Mouse (Mus musculus): ENCODE measurements around the gene Tmod3.
"Not testable (repeated sequence)": the region's sequence is repeated elsewhere in the genome, so short reads cannot be mapped to it uniquely, and the experiment has no call there.

Gene Tmod3

DNA sequence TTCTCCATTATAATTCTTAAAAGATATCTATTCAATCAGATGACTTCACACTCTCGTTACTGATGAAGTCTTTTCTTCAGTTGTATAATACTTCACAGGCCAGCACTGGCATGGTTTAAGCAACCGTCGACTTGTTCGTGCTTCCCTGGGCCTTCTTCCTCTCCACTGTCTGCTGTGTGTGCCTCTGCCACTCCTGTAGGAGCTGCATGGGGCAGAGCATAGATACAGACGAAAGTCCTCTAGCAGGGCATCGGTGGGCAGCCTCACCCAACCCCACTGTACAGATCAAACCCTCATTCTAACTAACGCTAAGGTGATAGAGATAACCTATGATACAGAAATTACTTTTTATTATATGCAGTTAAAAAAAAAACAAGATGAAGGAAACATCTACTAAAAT, 60.9 kb downstream of the Tmod3 start:
- DNase-seq (ENCODE audit: low spot score in 2 of 2), result no peak

DNA sequence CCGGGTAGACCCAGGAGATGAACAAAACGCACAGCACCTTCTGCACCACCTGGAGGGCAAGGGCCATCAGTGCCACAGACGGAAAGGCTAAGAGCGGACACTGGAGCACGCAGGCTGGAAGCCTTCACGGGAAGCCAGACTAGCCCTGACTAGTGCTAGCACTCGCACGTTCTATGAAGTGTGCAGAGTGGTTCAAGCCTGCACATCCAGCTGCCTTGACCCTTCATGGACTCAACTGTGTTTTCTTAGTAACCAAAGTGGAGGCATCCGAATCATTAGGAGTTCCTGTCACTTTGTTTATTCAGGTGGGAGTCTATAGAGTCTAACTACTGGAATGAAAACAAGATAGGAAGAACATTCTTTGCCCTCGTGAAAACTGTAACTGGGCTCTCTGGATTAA, 63.5 kb downstream of the Tmod3 start:
- no peak for DNase-seq (ENCODE audit: low spot score in 2 of 2)

DNA sequence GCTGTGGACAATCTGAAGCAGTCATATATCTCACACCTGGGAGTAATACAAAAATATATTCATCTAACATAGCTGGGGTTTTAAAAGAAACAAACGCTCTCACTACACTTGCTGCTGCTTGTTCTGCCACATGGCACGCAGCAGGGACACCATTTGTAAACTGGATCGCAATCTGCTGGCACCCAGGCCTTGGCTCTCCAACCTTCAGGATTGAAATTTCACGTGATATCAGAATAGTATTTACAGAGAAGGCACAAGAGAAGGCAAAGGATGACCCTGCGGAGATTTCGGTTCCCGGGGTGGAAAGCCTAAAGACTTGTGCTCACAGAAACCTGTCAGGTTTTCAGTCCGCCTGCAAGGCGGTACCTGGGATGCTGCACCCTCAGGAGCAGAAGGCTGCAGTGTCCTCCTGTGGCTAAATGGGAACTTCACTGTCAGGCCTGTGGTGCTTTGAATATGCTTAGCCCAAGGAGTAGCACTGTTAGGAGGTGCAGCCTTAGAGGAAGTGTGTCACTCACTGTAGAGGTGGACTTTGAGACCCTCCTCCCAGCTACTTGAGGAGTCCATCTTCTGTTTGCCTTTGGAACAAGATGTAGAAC, 65.0 kb downstream of the Tmod3 start:
- DNase-seq (ENCODE audit: low spot score in 2 of 2), result no peak

DNA sequence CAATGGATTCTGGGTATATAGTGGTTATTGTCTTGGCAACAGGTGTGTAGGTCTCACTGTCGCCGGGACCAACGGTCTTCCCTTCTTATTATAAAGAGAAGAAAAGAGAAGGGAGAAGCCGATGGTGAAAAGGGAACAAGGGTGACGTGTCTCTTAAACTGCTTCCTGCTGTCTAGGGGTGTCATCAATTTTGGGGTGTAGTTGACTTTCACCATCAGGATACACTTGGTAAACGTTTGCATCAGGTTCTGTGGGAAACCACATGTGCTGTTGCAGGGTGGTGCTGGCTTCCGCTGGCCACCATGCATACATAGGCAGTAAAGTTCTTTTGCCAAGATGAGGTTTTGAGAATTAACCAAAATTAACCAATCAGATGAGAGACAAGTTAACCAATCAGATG, 71.2 kb downstream of the Tmod3 start:
- not testable (repeated sequence) for DNase-seq (ENCODE audit: low spot score in 2 of 2)

DNA sequence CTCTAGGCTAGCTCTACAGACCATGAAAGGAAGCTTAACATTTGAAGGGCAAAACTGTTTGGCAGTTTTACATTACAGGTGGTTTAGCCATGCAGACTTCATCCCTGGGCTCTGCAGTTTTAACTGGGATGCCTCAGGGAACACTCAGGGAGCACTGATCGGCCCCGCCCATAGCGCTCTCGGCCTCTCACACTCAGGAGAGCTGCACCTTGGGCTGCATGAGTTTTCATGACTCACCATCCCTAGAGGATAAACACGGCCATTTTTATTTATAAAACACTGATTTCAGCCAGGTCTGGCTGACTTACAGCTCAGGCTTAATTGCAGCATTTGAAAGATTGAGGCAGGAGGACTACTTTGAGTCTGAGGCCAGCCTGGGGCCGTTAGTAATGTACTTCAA, 74.2 kb downstream of the Tmod3 start:
- DNase-seq (ENCODE audit: low spot score in 2 of 2), result no peak

DNA sequence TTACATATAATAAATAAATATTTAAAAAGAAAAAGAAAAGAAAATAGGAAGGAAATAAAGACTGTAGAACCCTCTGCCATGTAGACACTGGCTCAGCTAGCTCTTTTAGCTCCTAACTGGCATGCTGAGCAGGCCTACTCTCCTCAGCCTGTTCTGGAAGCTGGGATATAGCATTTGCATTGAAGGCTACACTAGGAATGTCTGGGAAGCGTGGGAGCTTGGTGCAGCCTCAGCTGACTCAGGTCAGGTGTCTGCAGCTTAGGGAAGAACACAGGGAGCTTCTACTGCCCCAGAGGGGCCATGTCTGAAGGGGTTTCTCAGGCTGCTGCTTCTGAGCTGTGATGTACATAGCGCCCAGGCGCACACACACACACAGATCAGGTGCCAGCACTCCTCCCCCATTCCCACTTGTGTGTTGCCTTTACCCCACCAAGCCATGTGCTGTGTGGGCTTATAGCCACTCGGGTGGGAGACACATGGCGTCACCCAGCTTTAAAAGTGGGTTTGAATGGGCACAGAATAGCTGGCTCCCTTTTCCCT, 78.9 kb downstream of the Tmod3 start:
- no peak for DNase-seq (ENCODE audit: low spot score in 2 of 2)

DNA sequence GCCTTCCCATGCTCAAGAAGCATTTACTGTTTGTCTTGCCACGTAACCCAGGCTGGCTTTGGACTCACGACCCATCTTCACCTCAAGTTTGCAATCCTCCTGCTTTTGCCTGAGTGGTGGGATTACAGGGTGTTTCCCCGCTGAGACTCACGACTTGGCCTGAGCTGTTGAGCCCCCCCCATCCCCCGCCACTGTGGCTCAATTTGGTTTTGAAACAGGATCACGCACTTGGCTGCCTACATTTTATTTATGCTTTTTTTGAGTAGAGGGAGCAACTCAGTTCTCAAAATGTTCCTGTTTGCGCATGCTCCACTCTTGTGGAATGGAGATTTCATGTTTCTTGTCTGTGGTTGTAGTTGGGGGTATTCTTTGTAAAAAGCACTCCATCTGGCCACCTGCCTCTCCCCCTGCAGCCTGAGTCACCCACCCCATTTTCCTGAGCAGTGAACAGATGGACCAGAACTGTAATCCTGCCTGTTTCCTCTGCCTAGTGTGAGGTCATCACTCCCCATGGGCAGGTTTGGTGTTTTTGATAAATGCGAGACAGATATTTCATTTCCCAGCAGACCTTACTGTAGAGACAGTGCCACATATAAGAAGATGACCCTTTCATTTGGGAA, 80.2 kb downstream of the Tmod3 start:
- no peak for DNase-seq (ENCODE audit: low spot score in 2 of 2)

DNA sequence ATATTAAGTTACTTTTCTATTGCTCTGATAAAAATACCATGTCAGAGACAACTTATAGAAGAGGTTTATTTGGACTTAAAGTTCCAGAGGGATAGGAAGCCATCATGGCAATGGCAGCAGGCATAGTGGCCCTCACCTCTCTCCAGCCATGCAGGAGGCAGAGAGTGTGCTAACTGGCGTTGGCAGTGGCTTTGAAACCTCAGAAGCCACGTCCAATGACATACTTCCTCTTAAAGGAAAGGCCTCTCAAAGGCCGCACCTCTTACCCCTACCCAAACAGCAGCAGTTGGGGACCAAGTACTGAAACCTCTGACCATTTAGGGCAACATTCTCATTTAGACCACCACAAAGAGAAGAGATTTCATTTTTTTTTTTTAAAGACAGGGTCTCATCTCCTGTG, 82.2 kb downstream of the Tmod3 start:
- DNase-seq (ENCODE audit: low spot score in 2 of 2), result no peak

DNA sequence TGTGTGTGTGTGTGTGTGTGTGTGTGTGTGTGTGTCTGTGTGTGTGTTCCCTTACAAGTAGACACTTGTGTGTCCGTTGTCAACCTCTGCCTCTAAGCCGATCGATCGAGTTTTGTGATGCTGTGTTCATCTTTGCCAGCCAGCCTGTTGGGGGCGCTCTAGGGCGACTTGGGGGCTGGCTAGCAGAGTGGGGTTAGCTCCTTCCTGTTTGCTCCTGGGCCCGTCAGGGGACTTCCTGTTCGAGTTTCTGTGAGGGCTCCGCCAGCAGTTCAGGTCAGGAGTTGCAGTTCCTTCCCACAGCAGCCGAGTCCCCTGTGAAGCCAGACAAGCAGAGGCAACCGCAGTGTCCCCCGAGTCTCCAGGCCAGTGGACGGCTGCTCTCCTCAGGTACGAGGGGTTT, 91.2 kb downstream of the Tmod3 start:
- peak in 1 of 2 experiments; percentile 6 for DNase-seq (ENCODE audit: low spot score in 2 of 2)

DNA sequence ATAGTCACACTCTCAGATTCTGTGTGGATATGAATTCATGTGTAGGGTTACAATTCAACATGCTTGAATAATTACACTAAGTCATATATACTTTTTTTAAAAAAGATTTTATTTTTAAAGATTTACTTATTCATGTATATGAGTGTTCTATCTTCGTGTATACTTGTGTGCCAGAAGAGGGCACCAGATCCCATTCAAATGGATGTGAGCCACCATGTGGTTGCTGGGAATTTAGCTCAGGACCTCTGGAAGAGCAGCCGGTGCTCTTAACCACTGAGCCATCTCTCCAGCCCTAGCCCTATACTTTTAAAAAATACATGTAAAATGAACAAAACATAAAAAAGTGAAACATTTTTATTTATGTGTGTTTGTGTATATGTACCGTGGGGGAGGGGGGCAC, 91.9 kb downstream of the Tmod3 start:
- DNase-seq (ENCODE audit: low spot score in 2 of 2), result no peak

DNA sequence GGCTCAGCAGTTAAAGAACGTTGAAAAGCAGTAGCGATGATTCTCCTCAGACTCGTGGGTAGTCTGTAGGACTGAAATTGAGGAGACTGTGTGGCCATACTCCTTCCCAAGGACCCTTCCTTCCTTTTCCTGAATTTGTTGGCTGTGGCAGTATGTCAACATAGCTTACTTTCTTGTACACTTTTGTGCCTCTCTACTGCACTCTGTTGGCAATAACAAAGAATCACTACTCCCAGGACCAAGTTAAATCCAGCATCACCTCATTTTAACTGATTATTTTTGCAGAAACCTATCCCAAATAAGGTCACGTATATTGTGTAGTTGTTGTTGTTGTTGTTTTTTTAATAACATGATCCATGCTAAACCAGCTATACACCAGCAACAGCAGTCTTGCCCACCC, 92.8 kb downstream of the Tmod3 start:
- no peak for DNase-seq (ENCODE audit: low spot score in 2 of 2)

DNA sequence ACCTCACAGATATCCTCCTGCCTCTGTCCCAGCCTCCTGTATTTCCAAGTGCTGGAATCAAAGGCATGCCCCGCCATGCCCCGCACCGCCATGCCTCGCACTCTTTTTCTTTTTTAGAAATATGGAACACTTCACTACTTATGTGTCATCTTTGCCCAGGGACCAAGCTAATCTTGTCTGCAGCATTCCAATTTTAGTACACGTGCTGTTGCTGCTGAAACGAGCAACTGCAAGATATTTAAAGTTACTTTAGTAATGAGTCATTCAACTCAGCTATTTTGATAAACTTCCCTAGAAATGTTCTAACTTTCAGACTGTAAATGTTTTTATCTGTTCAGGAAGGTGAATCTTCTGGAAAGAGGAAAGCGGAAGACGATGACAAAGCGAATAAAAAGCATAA, 93.6 kb downstream of the Tmod3 start:
- DNase-seq (ENCODE audit: low spot score in 2 of 2), result no peak

DNA sequence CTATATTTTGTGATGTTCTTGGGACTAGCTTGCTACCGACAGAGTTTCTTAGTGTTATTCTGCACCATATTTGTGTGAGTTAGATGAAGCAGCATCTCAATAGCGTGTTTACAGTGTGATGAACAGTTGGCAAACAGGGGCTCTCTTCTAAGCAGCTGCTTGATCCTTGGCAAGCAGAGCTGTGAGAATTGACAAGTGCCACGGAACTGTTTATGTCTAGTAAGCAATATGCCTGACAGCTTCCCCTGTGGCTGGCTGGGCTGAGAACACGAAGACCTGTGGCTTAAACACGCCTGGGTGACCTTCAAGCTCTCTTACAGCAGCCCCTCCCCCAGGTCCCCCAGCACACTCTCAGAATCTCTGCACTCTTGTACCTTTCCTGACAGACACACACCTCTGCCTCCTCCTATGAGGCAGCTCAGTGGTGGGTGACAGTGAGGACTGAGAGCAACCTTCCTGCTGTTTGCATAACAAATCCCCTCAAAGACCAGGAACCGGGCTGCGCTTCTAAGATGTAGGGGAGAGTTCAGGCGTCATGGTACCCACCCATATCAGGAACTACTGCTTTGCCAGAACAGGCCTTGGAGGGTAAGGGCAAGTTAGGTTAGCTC, 96.3 kb downstream of the Tmod3 start:
- DNase-seq (ENCODE audit: low spot score in 2 of 2), result no peak

DNA sequence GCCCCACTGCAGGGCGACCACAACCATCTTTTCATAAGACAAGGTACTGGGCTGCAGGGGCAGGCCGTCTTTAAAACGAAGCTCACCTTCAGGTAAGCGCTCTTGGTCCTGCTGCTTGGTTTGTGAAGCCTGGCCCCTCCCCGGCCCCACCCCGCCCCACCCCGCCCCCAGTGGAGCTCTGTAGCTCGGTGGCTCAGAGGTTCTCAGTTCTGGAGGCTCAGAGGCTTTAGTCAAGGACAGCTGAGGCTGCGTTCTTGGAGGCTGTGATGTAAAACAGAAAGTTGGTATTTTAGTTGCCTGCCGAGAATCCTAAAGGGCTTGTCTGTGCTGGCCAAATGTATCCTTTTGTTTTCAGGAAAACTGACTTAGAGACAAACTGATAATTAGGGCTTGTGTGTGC, 103.8 kb downstream of the Tmod3 start:
- no peak for DNase-seq (ENCODE audit: low spot score in 2 of 2)

DNA sequence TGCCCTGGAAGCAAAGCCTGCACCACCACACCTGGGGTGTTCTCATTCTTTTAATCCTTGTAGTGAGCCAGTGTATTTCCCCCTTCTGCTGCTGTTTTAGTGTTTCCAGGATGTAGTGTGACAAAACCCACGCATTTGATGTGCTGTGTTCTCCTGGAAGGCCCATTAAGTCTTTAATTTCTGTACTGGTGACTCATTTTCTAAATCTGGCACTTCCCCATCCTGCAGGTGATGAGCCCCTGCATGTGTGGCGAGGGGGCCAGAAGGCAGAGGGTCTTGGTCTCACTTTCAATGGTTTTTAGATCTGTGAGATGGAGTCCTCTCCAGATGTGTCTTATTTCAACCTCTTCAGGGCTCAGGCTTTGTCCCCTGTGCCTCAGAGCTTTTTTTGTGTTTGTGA, 105.5 kb downstream of the Tmod3 start:
- no peak for DNase-seq (ENCODE audit: low spot score in 2 of 2)

DNA sequence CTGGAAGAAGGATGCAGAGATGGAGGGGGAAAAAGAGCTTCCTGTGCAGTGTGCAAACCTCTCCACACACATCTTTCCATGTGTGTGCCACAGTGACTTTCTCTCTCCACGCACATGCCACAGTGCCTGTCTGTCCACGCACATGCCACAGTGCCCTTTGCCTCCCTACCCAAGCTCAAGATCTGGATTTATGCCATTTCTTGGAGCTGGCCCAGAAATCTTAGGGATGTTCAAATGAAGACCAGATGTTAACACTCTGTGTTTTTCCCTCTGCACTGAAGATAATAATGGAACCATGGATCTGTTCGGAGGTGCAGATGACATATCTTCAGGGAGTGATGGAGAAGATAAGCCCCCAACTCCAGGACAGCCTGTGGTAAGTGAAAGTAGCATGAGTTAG, 111.4 kb downstream of the Tmod3 start:
- no peak for DNase-seq (ENCODE audit: low spot score in 2 of 2)
